25 mouse cellular contexts compared by ENCODE assay signal in genomic region chr6:125671835-125672234, GRCm38 (mm10). TPM values are rescaled to one million over a fixed set of nuclear protein-coding genes. Genes with fewer than 3 reads are reported as not detected.
DNase-seq lines count a peak whose midpoint lies in the region; TF ChIP-seq lines count a peak whose summit lies in the region.
"Had no signal": no experiment of that assay in that cellular context is flagged by ENCODE, and none has a peak within 500 bp of the region (broad histone marks: within the 10 kb centered on the region; RNA-seq: fewer than 3 reads in every experiment).

No protein-coding gene starts in this region.

- no peaks in the 10 kb centered on the region for H3K79me2 ChIP-seq in CH12.LX (replicated peaks; ENCODE audit: control insufficient read depth, extremely low read depth, insufficient read depth, poor library complexity, severe bottlenecking)
- no peaks in the 10 kb centered on the region for H3K79me2 ChIP-seq in MEL (ENCODE audit: control insufficient read depth, insufficient read depth, low read length, poor library complexity)

- H3K9ac ChIP-seq in CH12.LX (ENCODE audit: insufficient read depth, low read depth) (no peak overlapping the region), ES-E14 (ENCODE audit: insufficient read depth, low read depth, low read length, poor library complexity, severe bottlenecking) (no peak overlapping the region), MEL (ENCODE audit: control insufficient read depth, low read depth, low read length, poor library complexity, severe bottlenecking) (no peak overlapping the region)

- in situ Hi-C loops in CH12.LX (cut with MboI; ENCODE audit: low pct_ligation_motif_present, low pct_unique_long_range_greater_than_20kb, low sequenced_read_pairs) (no loop called here), ES-E14 (cut with MboI; ENCODE audit: low sequenced_read_pairs in 2 of 2, unreplicated experiment in 2 of 2) (no loop called here)

- H3K4me1 ChIP-seq in CH12.LX (ENCODE audit: control insufficient read depth in 1 of 2, insufficient read depth in 2 of 2) (no peaks in the 10 kb centered on the region), ES-E14 (ENCODE audit: control insufficient read depth in 2 of 2, insufficient read depth in 2 of 2, low read length in 2 of 2, poor library complexity in 1 of 2) (no peaks in the 10 kb centered on the region), MEL (ENCODE audit: control insufficient read depth in 1 of 2, insufficient read depth in 2 of 2, low read length in 2 of 2) (no peaks in the 10 kb centered on the region)

- no peak for TF ChIP-seq CTCF in CH12.LX (conservative IDR thresholded peaks at IDR 0.05 in 1 of 2, IDR thresholded peaks at IDR 0.05 in 1 of 2; ENCODE audit: low read depth in 2 of 2, low read length in 2 of 2)
- TF ChIP-seq CTCF in MEL (IDR thresholded peaks at IDR 0.05 in 2 of 3, conservative IDR thresholded peaks at IDR 0.05 in 1 of 3; ENCODE audit: control insufficient read depth in 1 of 3, insufficient read depth in 1 of 3, low read depth in 2 of 3, low read length in 3 of 3, poor library complexity in 1 of 3, severe bottlenecking in 1 of 3): no peak

- H3K27me3 ChIP-seq in CH12.LX (replicated peaks): peaks cover 83% of the 10 kb centered on the region
- no peaks in the 10 kb centered on the region for H3K27me3 ChIP-seq in MEL (ENCODE audit: control insufficient read depth in 1 of 2, insufficient read depth in 2 of 2, low read length in 2 of 2)

- H3K9me3 ChIP-seq in CH12.LX (replicated peaks; ENCODE audit: low read length) (no peaks in the 10 kb centered on the region), ES-E14 (ENCODE audit: control insufficient read depth, insufficient read depth, low read depth, low read length) (no peaks in the 10 kb centered on the region), MEL (replicated peaks; ENCODE audit: insufficient read depth, low read length) (no peaks in the 10 kb centered on the region)

- TF ChIP-seq POLR2A in CH12.LX (IDR thresholded peaks at IDR 0.05; ENCODE audit: low read depth, low read length) (no peak), MEL (IDR thresholded peaks at IDR 0.05; ENCODE audit: control insufficient read depth in 1 of 2, insufficient read depth in 1 of 2, low read depth in 1 of 2, low read length in 2 of 2, poor library complexity in 1 of 2) (no peak)

- TF ChIP-seq RAD21 in CH12.LX (IDR thresholded peaks at IDR 0.05; ENCODE audit: low read depth, low read length) (no peak), MEL (IDR thresholded peaks at IDR 0.05; ENCODE audit: low read depth, low read length) (no peak)

- H3K27ac ChIP-seq in CH12.LX (ENCODE audit: insufficient read depth, low read depth) (no peak overlapping the region), ES-E14 (ENCODE audit: insufficient read depth, low read depth, low read length, poor library complexity, severe bottlenecking) (no peak overlapping the region), MEL (ENCODE audit: control insufficient read depth, low read depth, low read length) (no peak overlapping the region)

- H3K4me3 ChIP-seq in CH12.LX (replicated peaks in 1 of 3; ENCODE audit: low read depth in 2 of 3, low read length in 2 of 3, poor library complexity in 1 of 3) (no peak overlapping the region), ES-E14 (ENCODE audit: insufficient read depth in 1 of 2, low read depth in 1 of 2, low read length in 2 of 2, poor library complexity in 1 of 2, severe bottlenecking in 1 of 2) (no peak overlapping the region), MEL (ENCODE audit: control insufficient read depth in 1 of 2, insufficient read depth in 1 of 2, low read depth in 2 of 2, low read length in 2 of 2) (no peak overlapping the region)

- DNase-seq in CH12.LX (ENCODE audit: extremely low read depth) (no peak), ES-E14 (ENCODE audit: low read depth, low spot score) (no peak), MEL (ENCODE audit: low read depth, low spot score) (no peak)
- peak; percentile 4 for DNase-seq in c-Kit-positive CD71-positive TER-119-positive erythroid progenitor cells, embryonic 14.5 days (ENCODE audit: low spot score)
- DNase-seq in gastrocnemius, postnatal 4 days (ENCODE audit: low spot score in 2 of 2): no peak
- no peak for DNase-seq in thymus, postnatal 10 days (ENCODE audit: low spot score in 2 of 2)
- DNase-seq in gastrocnemius, adult 8-10 months (ENCODE audit: low spot score in 2 of 2): no peak
- no peak for DNase-seq in ovary, adult 18-20 months (ENCODE audit: low spot score)
- DNase-seq: adrenal gland, adult 2 months; adrenal gland, adult 8-10 months; adrenal gland, postnatal 10 days; adrenal gland, postnatal 14 days; adrenal gland, postnatal 25 days; adrenal gland, postnatal 36 days; B cell, adult 2 months; cerebellum, adult 11 months; cerebellum, adult 11-12 months; cerebellum, adult 18-20 months; cerebellum, adult 2 months; cerebellum, adult 8-10 months; cerebellum, adult 9-10 months had no signal

- H3K36me3 ChIP-seq in CH12.LX (replicated peaks in 1 of 2; ENCODE audit: control insufficient read depth in 1 of 2, insufficient read depth in 1 of 2, low read length in 1 of 2): no peaks in the 10 kb centered on the region
- no peaks in the 10 kb centered on the region for H3K36me3 ChIP-seq in ES-E14 (ENCODE audit: control insufficient read depth, insufficient read depth, low read length, poor library complexity, severe bottlenecking)
- no peaks in the 10 kb centered on the region for H3K36me3 ChIP-seq in MEL (ENCODE audit: control insufficient read depth in 1 of 2, insufficient read depth in 2 of 2, low read length in 2 of 2)
- H3K36me3 ChIP-seq: G1E had no signal

- no peak overlapping the region for H3K4me2 ChIP-seq in CH12.LX (ENCODE audit: insufficient read depth, low read depth, poor library complexity, severe bottlenecking)

- dilution Hi-C loops in CH12.LX (cut with MboI; ENCODE audit: extremely low pct_ligation_motif_present, extremely low pct_unique_long_range_greater_than_20kb, low sequenced_read_pairs): no loop called here

- TF ChIP-seq EP300 in CH12.LX (IDR thresholded peaks at IDR 0.05; ENCODE audit: low read length): no peak
- no peak for TF ChIP-seq EP300 in MEL (IDR thresholded peaks at IDR 0.05; ENCODE audit: low read depth in 1 of 2, low read length in 2 of 2)

TF ChIP-seq in CH12.LX, 34 proteins besides CTCF, POLR2A, EP300 and RAD21:
- TF ChIP-seq MAFK (IDR thresholded peaks at IDR 0.05; ENCODE audit: insufficient replicate concordance, low read length) (peak; percentile 82), ZMIZ1 (IDR thresholded peaks at IDR 0.05; ENCODE audit: low read depth, low read length) (no peak)

TF ChIP-seq in ES-E14, 5 proteins besides CTCF, POLR2A, EP300 and RAD21:
- TF ChIP-seq MAFK (IDR thresholded peaks at IDR 0.05; ENCODE audit: insufficient read depth, low read depth, low read length) (peak; percentile 96), ZNF384 (IDR thresholded peaks at IDR 0.05; ENCODE audit: low read depth, low read length) (no peak)
TF ChIP-seq in ES-E14: peak in this region for 1.

TF ChIP-seq in MEL, 35 proteins besides CTCF, POLR2A, EP300 and RAD21:
- no peak for TF ChIP-seq ZC3H11A (IDR thresholded peaks at IDR 0.05; ENCODE audit: low read depth, low read length)
- no peak for TF ChIP-seq TBP (IDR thresholded peaks at IDR 0.05; ENCODE audit: low read depth, low read length)
- TF ChIP-seq UBTF (IDR thresholded peaks at IDR 0.05; ENCODE audit: borderline replicate concordance, insufficient read depth, low read depth, low read length): no peak
- 0 out of 2 replicates have a peak, but pooled peaks have one; percentile 49 for TF ChIP-seq MAFK (IDR thresholded peaks at IDR 0.05; ENCODE audit: borderline replicate concordance, low read depth, low read length)

RNA-seq across cellular contexts. Expression of gene Ano2, which starts 18.4 kb away (rescaled TPM):
- total RNA-seq in CH12.LX (2012; rRNA removed): not detected in 2 replicates
- total RNA-seq in CH12.LX (2014; rRNA removed): not detected in 2 replicates
- polyA plus RNA-seq in CH12.LX (2012; ENCODE audit: insufficient read length, low read depth): not detected in 2 replicates
- total RNA-seq in ES-E14 (2012; rRNA removed): 0.21 and 0.27 TPM in 2 replicates
- total RNA-seq in MEL (2012; rRNA removed): not detected in 2 replicates
- not detected for polyA plus RNA-seq in MEL (2012; ENCODE audit: insufficient read depth in 1 of 2, insufficient read length in 2 of 2, low read depth in 1 of 2, low replicate concordance in 2 of 2, missing spikeins in 1 of 2)
- under 1 TPM; 0.13 to 0.20 TPM for total RNA-seq in gastrocnemius, postnatal 4 days (2021)
- under 1 TPM in 1 of 4 experiments, not detected in 3; 0.08 TPM for total RNA-seq in gastrocnemius, adult 8-10 months (2022)
- total RNA-seq: adrenal gland, postnatal 14 days; adrenal gland, postnatal 25 days had no signal
- polyA plus RNA-seq: activated CD4-positive, CD25-positive, alpha-beta regulatory T cell, adult 4 months; C2C12; CD4-positive, CD25-positive, alpha-beta regulatory T cell, adult 4 months; G1E had no signal

Comparison
In these comparisons a context has a peak if more than half of its experiments do, and no peak if none do; other contexts are left out.
1. Of the 35 proteins assayed by ChIP-seq in both MEL and CH12.LX: peak only in MEL: none; only in CH12.LX: none; in both: MAFK; in neither: 34.